Mouse (Mus musculus) right cerebral cortex, postnatal 10 days (tissue): ENCODE measurements at regions not wholly inside any gene's neighbourhood (a gene's known extent, or its start where the extent isn't known, plus 50 kb on each side); places are given as distances from the start of the nearest gene placed in this dataset.
"Not testable (repeated sequence)": the region's sequence is repeated elsewhere in the genome, so short reads cannot be mapped to it uniquely, and the experiment has no call there.

Experiments used
- DNase-seq, 2 experiments: peaks; one replicate each; pipeline ENCODE4 v3.0.0; 2021; ENCODE audit warnings: low spot score in 2 of 2

DNA sequence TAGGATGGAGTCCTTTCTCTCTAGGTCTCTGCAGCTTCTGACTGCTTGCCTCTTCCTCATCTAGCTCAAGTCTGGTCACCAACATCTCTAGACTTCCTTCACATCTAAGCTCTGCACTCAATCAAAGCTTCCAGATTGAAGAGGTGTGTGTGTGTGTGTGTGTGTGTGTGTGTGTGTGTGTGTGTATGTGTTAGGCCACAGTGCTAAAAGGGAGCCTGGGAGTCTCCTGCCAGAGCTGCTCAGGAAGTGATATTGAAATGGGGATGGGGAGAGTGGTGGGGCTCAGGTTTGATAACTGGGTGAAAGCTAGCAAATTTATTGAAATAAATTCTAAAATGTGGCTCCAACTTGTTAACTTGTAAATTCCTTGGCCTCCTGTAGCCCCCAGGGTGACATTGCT is 73.3 kb downstream of the Gm31371 start:
- not testable (repeated sequence) for DNase-seq

DNA sequence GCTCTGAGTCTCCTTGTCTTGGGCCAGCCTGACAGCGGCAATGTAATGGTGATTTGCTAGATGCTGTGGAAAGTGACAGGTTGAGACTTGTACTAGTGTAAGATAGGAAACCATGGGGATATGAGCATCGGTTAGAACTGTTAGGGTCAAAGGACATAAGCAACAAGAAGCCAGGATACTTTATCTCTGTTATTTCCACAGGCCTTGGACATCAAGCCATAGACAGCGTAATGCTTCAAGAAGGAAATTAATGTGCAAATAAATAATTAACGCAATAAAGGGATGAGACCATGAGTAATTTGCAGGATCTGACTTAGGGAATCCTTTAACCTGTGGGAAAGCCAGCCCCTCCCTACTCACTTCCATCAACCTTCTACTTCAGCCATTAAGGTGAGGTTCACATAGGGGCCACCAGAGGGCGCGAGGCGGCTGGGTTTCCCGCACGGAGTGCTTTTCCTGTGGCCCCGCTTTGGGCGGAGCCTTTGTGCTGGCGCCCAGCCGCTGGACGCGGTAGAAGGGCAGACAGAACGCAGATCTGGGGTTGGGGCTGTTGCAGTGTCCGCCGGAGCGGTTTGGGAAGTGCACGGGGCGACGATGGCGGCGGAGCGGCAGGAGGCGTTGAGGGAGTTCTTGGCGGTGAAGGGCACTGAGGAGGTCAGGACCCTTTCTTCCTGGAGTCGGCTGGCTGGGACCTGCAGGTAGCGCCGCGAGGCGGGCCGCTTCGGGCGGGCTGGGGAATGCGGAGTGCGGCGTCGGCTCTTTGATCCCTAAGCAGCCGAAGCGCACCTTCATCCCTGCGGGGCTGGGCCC is 76.5 kb downstream of the Gm31371 start:
- DNase-seq: peak; percentile 57 to 69

DNA sequence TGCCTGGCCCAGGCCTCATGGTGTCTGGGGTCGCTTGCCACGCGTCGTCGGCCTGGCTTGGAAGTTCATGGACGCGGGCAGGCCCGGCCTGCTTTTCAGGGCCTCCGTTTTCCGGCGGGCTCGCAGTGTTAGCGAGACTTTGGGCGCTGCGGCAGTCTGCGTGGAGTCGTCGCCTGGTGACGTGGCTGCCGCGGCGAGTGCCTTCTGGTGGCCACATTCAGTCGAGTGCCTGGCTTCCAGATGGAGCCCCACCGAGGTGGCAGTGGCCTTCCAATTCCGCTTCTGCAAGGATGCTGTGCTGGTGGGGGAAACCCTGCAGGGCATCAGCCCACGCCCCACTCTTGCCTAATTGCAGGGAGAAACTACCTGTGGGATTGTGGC is 77.1 kb downstream of the Gm31371 start:
- peak; percentile 20 to 23 for DNase-seq

DNA sequence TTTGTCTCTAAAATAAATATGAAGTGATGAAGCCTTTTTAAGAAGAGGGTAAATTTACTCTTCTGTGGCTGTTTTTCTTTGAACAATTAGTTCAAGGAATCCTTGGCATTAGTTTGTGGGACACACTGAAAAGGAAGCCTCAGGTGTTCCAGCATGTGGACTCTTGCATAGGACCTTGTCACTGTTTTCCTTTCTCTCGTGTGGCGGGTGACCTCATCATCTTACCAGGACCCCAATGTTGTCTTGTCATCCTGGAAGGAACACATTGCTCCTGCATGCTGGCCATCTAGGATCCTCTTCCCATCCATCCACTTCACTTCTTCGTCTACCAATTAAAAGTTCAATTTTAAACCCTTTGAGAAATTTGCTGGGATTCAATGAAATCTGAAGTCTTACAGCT is 104.9 kb downstream of the Gm31371 start:
- peak; percentile 47 to 53 for DNase-seq

DNA sequence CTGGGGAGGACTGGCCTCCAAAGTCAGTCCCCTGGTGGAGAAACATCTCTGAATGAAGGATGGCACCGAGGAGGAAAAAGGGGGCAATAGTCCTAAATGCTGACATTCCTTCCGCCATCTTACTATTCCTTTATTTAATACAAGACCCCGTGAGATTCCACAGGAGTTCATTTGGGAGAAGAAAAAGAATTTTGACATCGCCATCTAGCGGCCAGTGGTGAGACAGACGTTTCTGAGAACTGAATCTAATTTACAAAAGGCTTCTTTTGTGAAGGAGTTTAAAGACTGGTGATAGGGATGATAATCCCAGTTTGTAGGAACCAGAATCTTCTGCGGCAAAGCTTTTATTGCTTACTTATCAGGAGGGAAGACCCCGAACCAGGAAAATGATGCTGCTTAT is 107.8 kb downstream of the Gm31371 start:
- not testable (repeated sequence) for DNase-seq

DNA sequence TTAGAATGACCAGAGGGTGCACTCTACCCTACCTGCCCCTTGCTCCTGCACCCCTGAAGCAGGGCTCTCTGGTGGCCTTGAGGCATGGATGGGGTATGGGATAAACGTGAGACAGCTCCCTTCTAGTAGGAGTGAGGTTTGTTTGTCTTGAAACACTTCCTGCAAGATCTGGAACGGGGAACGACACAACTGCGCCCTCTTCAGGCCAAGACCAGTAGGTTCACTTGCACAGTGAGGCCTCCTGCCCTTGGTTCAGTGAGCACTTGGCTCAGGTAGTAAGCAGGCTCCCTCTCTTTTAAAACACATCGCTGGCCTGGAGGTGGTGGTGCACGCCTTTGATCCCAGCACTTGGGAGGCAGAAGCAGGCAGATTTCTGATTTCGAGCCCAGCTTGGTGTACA is 110.1 kb downstream of the Gm31371 start:
- not testable (repeated sequence) for DNase-seq

DNA sequence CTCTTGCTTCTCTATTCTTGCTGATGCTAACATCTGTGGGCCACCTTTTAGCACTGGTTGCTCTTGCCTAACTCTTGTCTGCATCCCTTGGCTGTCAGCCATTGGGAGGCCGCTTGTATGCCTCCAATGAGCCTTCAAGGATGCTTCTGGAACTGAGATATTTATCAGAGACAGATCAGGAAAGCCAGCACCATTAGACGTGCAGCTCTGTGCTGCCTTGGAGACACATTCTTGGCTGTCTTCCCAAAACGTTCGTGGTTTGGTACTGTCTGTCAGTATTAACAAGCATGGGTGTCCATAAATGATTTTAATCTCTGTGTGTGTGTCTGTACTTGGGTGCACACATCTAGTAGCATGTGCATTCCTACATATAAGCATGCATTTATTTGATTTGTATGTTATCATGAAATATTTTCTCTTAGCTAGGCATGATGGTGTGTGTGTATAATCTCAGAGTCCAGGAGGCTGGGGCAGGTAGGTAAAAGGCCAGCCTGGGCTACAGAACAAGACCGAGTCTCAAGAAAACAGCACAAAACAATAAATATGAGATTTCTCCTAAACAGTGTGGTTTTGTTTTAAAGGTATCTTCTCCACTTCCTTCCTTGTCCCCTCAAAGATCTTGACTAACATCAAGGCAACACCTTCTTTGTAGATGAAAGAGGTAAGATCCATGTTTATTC is 111.4 kb downstream of the Gm31371 start:
- DNase-seq: not testable (repeated sequence)

DNA sequence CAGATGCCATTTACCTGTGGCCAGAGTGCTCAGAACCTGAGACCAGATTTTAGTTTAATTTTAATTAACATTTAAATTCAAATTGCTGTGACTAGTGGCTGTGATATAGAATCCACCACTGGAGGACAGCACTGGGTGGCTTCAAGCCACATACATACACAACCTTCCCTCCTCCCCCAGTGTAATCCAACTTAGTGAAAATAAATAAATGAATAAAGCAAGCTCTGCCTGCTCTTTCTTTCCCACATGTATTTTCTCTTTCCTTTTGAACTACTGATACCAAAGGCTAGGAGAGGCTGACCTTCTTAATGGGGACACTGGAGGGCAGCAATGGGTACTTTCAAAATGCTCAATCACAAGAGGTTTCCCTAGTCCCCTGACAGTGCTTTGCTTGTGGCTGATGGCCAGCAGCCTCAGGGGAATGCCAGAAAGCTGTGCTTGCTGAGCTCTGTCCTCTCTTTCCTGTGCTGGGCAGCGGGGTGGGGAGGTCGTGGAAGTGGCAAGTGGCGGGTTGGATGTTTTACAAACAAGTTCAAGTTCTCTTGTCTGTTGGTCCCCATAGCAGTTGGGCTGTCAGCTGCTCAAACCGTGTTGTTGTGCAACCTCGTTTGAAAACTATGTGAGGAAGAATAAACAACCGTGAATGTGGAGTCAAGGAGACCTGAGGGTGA is 112.4 kb downstream of the Gm31371 start:
- DNase-seq: not testable (repeated sequence)

DNA sequence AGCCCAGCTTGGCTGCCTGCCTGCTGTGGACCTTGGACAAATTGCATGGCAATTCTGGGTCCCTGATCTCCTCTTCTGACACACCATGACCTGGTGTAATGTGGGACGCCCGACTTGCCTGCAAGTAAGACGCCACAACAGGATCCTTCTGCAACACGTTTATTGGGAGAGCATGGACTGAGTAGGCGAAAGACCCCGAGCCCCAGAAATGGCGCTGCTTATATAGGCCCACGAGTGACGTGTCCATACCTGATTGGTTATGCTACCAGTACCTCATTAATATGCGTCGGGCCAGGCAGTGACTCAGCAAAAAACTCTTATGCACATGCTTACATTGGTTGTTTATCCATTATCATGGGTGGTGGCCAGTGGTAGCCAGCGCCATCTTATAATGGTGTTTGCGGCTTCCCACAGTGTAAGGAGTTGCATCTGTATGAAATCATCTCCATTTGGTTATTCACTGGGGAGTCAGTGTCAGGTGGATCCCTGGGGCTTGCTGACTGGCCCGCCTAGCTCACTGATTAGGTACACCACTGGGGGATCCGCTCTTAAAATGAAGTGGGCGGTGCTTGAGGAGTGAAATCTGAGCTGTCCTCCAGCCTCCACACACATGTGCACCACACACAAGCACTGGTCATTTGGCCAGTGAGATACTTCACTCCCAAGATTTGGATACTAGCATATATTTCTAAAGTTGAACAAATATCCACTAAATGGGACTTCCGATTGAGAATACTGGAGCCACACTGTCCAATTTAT is 113.1 kb downstream of the Gm31371 start:
- peak; percentile 30 to 52 for DNase-seq

DNA sequence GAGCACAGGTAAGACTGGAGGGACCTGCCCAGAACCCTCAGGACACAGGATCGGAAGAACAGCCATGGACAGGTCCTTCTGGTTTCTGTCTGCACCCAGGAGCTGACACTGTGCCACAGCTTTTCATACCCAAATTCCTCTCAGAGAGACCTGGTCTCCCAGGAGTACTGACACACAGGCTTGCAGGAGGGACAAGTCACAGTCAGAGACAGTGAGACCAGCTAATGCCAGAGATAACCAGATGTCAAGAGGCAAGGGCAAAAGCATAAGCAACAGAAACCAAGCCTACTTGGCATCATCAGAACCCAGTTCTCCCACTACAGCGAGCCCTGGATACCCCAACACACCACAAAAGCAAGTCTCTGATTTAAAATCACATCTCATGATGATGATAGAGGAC is 122.3 kb downstream of the Gm31371 start:
- DNase-seq: not testable (repeated sequence)

DNA sequence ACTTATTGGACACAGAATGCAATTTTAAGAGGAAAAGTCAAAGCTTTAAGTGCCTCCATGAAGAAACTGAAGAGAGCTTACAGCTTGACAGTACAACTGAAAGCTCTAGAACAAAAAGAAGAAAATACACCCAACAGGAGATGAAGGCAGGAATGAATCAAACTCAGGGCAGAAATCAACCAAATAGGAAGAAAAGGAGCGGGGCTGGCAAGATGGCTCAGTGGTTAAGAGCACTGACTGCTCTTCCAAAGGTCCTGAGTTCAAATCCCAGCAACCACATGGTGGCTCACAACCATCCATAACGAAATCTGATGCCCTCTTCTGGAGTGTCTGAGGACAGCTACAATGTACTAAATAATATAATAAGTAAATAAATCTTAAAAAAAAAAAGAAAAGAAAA is 124.8 kb downstream of the Gm31371 start:
- peak in 1 of 2 experiments; percentile 28 for DNase-seq

DNA sequence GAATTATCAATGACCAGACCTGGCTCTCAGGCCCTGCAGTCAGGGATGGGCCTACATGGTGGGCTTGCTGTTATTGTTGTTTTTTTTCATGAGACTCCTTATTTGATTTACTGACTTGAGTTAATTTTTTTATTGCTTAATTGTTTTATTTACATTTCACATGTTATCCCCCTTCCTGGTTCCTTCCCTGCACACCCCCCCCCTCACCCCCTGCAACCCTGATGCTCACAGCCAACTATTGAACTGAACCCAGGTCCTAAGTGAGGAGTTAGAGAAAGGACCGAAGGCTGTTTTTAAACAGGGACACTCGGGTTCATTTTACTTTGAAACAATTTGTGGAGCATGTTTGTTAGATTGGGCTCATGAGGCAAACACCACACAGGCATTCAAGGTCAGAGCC is 126.9 kb downstream of the Gm31371 start:
- DNase-seq: not testable (repeated sequence)

DNA sequence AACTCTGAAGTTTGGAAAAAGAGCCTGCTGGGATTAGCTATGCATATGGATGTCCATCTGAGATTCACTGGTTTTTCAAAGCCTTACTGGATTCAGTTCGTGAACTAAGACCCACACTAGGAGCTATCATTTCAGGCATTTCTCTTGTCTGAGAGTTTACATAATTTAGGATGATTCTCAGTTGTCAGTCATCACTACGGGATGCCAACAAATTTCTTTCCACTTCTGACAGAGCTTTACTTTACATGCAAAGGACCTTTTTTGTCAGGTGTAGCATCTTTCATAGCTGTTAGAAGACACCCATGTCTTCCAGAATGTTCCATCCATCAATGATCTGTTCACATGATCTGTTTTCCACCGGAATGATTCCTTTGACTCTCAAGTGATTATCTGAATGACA is 154.4 kb downstream of the Gm31371 start:
- DNase-seq: peak; percentile 15 to 17

DNA sequence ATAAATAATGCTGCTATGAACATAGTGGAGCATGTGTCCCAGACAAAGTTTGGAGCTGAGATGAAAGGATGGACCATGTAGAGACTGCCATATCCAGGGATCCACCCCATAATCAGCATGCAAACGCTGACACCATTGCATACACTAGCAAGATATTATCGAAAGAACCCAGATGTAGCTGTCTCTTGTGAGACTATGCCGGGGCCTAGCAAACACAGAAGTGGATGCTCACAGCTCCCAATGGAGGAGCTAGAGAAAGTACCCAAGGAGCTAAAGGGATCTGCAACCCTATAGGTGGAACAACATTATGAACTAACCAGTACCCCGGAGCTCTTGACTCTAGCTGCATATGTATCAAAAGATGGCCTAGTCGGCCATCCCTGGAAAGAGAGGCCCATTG is 194.9 kb downstream of the Gm31371 start:
- DNase-seq: not testable (repeated sequence)

DNA sequence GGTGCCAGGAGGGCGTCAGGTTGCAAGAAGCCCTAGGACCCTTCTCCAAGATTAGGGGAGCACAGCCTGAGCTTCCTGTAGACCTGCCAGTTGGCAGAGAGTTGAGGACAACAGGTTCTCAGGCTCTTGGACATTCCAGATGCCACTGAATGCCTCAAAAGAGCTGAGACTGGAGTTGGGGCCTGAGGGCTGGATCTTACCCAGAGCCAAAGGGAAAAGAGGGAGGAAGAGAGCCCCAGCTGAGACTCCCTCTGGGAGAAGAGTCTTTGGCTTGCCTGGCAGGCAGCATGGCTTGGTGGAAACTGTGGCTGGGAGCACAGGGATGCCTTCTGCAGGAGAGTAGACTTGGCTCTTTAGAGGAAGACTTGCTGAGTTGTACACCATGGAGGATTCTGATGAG is 197.0 kb downstream of the Gm31371 start:
- not testable (repeated sequence) for DNase-seq

DNA sequence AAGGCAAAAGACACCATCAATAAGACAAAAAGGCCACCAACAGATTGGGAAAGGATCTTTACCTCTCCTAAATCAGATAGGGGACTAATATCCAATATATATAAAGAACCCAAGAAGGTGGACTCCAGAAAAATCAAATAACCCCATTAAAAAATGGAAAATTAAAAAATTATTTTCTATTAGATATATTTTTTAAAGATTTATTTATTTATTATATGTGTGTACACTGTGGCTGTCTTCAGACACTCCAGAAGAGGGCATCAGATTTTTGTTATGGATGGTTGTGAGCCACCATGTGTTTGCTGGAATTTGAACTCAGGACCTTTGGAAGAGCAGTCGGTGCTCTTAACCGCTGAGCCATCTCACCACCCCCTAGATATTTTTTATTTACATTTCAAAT is 199.2 kb downstream of the Gm31371 start:
- DNase-seq: not testable (repeated sequence)

DNA sequence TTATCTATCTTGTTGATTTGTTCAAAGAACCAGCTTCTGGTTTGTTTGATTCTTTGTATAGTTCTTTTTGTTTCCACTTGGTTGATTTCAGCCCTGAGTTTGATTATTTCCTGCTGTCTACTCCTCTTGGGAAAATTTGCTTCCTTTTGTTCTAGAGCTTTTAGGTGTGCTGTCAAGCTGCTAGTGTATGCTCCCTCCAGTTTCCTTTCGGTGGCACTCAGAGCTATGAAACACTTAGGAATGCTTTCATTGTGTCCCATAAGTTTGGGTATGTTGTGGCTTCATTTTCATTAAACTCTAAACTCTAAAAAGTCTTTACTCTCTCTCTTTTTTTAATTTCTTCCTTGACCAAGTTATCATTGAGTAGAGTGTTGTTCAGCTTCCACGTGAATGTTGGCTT is 204.0 kb downstream of the Gm31371 start:
- not testable (repeated sequence) for DNase-seq

DNA sequence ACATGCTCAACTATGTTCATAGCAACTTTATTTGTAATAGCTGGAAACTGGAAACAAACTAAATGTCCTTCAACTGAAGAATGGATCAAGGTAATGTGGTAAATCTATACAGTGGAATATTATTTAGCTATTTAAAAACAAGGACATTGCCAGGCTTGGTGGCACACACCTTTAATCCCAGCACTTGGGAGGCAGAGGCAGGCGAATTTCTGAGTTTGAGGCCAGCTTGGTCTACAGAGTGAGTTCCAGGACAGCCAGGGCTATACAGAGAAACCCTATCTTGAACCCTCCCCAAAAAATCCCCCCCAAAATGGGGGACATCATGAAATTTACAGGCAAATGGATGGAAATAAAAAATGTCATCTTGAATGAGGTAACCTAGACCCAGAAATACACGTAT is 213.6 kb downstream of the Gm31371 start:
- DNase-seq: peak in 1 of 2 experiments; percentile 21

DNA sequence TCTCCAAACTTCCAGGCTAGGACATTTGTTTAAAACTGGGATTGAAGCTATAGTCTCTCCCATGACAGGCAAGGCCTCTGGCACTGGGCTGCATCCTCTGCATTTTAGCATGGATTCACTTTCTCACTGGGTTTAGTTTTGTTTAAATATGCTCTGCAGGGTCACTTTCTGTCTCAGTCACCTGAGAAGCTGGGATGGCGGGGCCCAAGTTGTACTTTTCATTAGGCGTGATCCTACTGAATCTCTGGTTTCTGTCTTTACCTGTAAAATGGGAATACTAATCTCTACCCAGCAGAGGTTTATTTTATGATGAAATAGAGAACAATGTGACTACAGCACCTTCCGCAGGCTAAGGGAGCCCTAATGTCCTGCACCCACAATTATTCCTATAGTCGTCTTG is 216.4 kb downstream of the Gm31371 start:
- peak; percentile 20 to 24 for DNase-seq

DNA sequence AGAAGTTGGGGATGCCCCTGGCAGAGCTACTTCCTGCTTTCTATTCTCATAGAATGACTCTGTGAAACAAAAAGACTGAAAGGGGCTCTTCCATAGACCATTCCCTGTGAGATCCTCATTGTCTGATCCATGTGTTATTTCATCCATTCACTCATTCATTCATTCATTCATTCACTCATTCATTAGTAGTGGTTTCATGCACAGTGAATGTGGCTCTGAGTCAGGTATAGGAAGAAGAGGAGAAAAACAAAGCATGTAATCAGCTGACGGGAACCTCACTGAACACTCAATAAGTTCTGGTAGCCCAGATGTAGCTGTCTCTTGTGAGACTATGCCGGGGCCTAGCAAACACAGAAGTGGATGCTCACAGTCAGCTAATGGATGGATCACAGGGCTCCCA is 217.0 kb downstream of the Gm31371 start:
- not testable (repeated sequence) for DNase-seq

DNA sequence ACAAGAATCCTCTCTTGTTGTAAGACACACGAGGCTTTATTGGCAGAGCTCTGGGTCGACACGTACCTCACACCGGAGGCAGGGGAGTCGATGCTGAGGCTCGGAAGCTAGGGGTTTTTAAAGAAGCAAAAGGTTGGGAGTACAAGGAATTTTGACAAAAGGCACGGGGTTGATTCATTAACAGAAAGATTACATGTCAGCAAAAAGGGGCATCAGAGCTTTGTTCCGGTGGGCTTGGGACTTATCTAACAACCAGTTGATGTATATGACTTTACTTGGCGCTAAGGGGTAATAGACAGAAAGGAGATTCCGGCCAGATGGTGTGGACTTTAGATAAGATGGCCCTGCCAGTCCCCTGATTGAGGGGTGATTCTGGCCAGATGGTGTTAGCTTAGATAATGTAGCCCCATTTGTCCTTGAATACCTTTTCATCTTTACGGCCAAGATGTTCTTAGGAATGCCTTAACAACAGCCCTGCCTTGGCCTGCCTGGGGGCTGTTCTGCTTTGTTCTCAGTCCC is 218.3 kb downstream of the Gm31371 start:
- DNase-seq: peak in 1 of 2 experiments; percentile 29
